Mouse (Mus musculus) adrenal gland, postnatal 4 days (tissue): ENCODE results near the gene Copz2. TPM values are rescaled to one million over a fixed set of nuclear protein-coding genes. Genes with fewer than 3 reads are reported as not detected.
A peak's percentile ranks its signal among the peaks of the same experiment; 100 is the strongest.

Experiments used
- DNase-seq, 2 experiments: peaks; one replicate each; pipeline ENCODE4 v3.0.0; 2021 to 2022; ENCODE audit warnings: low spot score in 2 of 2, mixed read lengths in 2 of 2
- total RNA-seq, 2 experiments: library from RNA; stranded (reverse); gene quantifications; 2 replicates each; pipeline ENCODE4 v1.2.3; 2021

Copz2 gene
- total RNA-seq, 2 experiments from 2014 or later, result 53.2 to 62.5 TPM

- DNase-seq, result no peak
Observed at GRCm38 (mm10) chr11:96862534-96862933, 12.9 kb downstream of the Copz2 start.

- DNase-seq, result no peak
Observed at GRCm38 (mm10) chr11:96863206-96863995, 13.7 kb downstream of the Copz2 start.

GRCm38 (mm10) chr11:96867149-96867548 is 17.5 kb downstream of the Copz2 start:
- peak in 1 of 2 experiments; percentile 17 for DNase-seq

DNA sequence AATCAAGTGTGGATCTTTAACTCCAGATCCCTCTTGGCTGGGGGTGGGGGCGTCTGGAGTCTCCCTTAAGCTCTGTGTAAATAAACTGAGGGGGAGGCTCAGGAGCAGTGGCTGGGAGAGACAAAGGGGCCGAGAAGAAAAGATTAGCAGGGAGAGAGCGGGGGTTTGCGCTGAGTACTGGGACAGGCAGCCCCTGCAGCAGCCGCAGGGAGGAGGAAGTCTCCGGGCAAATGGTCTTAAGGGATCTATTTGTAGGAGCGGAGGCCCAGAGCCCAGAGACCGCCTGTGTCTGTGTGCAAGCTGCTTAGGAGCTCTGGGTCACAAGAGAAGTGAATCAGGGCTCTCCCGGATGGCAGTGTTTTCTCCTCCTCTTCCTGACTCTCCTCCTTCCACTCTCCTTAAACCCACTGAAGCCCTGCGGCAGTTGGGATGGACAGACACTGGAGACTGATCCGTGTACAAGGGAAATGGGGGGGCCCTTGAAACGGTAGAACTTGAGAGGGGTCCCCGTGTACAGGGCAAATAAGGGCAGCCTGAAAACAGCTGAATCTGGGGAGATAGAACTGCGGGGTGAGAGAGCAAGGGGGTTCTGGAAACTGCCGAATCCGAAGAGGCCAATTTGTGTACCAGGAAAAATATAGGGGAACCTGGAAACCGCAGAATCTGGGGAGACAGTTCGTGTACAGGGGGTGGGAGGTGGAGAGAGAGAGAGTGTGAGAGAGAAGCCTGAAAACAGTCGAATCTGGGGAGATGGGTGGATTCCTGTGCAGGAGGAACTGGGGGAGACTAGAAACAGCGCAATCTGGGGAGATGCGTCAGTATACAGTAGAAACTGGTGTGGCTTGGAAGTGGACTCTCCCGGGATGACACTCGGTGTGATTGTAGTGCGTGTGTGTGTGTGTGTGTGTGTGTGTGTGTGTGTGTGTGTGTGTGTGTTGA is 23.0 kb downstream of the Copz2 start:
- DNase-seq, result no peak

DNA sequence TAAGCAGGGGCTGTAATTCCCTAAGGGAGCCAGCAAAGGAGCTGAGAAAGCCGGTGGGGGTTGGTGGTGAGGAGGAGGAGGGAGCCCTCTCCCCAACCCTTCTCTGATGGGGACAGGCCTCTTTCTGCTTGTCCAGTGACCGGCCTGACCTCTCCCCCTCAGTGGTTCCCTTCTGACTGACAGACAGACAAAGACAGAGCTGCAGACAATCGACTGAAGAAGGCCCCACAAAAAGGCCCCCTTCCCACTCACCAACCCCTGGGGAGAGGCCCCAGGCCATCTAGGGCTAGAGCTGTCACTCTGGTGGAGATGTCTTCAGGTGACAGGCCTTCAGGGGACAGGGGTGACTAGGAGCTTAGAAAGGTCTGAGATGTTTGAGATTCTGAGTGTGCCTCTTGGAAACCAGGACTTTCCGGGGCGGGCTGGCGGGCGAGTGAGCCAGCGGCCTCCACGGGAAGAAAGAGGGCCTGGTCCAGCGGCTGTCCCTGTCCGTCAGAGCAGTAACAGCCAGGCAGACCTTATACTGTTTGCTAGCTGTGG is 24.0 kb downstream of the Copz2 start:
- no peak for DNase-seq

- DNase-seq, result no peak
Observed at GRCm38 (mm10) chr11:96875270-96875669, 25.6 kb downstream of the Copz2 start.

DNA sequence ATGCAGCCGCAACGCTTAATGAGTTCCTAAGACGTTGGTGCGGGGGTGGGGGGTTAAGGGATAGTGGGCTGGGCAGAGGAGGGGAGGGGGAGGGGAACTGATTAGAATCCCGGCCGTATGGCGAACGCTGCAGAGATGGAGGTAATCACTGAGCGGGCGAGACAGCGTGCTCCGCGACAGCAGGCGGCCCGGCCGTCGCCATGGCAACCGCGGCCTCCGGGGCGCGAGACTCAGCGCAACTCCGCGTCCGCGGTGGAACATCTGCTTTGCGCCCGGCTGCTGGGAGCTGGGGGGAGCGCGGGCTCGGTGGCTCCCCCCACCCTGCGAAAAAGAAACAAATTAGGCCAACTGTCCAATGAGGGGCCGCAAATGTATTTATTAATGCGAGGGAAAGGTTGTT is 26.1 kb downstream of the Copz2 start:
- DNase-seq, result peak; percentile 40 to 45

DNA sequence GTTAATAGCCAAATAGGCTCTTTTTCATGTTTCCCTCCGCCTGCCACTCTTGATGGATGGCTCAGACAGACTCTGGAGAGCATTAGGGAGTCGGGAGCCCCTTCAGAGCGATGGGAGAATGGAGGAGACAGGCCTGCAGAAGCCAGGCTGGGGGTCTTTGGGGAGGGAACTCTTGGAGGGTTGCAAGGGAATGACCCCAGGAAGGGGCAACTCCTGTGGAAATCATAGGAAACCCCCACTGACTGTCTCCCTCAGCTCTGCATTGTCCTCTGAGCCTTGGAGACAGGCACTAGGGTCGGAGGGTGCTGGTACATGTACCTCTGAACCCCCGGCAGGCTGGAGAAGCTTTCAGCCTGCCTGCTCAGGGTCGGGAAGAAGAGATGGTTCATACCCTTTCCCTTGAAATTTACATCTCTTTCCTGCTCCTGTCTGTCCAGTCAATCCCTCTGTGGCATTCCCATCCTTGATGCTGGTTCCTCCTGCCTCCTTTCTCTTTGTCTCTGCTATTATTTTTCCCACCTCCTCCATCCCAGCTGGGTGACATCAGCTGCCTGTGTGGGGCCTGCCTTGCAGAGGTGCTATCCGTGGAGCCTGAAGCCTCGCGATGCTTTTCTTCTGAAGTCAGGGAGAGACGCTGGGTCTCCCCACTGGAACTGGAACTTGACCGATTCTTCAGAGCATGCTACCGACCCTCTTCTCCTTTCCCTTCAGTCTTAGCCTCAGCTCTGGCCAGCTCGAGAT is 26.8 kb downstream of the Copz2 start:
- no peak for DNase-seq

GRCm38 (mm10) chr11:96877071-96877470 is 27.4 kb downstream of the Copz2 start:
- DNase-seq, result no peak

DNA sequence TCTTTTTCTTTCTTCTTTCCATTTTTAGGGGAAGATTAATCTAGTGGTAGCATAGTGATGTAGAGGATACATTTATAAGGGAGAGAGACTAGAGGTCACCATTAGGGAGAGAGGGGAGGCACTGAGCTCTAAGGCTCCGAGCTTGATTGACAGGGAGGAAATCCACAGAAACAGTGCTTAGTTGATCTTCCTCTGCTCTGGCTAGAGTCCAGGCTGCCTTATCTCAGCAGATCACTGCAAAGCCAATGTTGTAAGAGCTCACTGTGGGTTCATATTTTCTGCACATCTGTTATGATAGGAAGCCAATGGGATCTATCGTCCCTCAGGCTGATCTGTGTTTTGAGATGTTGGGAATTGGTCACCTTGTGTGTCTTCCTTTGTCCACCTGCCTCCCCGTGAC is 29.0 kb downstream of the Copz2 start:
- DNase-seq, result no peak

- no peak for DNase-seq
Observed at GRCm38 (mm10) chr11:96879359-96879758, 29.7 kb downstream of the Copz2 start.

- DNase-seq, result no peak
Observed at GRCm38 (mm10) chr11:96880296-96880695, 30.6 kb downstream of the Copz2 start.

DNA sequence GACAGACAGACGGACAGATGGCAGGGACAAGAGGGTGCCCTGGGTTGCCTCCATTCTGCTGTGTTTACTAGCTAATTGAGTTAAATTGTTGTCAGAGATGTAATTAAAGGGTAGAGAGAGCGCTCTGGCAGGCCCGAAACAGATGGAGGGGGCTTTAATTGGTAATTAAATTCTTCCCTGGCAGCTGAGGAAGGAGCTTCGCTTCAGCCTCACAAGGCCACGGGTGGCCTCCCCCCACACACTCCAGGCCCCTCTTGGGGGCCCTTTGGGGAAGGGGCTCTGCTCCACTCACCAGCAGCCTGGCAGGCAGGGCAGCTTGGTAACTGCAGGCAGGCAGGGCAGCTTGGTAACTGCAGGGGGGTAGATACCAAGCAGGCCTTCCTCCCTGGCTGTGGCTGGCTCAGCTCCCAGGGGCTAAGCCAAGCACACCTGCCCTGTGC is 36.3 kb downstream of the Copz2 start:
- DNase-seq, result no peak

GRCm38 (mm10) chr11:96886942-96887546 is 37.4 kb downstream of the Copz2 start:
- DNase-seq, result no peak

DNA sequence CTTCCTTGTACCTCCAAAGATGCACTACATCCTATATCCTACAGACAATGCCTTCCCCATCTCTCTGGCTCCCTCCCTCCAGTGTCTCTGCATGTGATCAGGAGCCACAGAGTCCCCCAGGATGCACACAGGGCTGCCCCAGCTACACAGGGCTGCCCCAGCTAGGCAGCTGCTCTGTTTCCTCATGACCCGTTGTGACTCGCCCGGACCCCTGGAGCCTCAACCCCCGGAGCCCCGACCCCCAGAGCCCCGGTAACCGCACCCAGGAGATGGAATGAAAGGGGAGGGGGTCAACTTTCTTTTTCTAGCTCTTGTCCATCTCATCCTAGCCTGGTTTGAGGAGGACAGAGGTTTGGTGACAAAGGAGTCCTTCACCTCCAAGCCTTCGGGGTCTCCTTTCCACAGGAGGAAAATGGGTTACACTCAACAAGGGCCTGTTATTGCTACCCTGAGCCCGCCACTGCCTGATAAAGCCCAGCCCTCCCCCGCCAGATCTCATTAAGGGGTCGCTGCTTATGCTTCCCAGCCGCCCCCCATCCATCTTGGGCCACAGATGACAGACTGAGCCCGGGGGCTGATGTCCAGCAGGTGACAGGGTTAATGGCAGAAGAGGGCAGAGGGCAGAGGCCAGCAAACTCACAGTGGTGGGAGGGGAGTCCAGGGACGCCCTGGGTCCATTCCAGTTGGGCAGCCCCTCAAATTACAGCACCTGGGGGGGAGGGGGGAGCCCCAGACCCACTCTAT is 42.3 kb downstream of the Copz2 start:
- DNase-seq, result no peak

- no peak for DNase-seq
Observed at GRCm38 (mm10) chr11:96893203-96893842, 43.7 kb downstream of the Copz2 start.

DNA sequence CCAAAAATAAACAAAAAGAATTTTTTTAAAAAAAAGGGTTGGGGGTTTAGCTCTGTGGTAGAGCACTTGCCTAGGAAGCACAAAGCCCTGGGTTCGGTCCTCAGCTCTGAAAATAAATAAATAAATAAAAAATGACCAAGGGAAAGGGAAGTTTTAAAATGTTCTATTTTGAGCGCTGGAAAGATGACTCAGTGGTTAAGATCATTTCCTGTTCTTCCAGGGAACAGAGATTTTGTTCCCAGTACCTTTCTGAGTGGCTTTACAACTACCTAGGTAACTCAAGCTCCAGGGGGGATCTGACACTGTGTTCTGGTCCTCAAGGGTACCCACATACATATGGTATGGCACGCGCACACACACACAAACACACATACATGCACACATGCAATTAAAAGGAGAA is 46.2 kb downstream of the Copz2 start:
- DNase-seq, result no peak

DNA sequence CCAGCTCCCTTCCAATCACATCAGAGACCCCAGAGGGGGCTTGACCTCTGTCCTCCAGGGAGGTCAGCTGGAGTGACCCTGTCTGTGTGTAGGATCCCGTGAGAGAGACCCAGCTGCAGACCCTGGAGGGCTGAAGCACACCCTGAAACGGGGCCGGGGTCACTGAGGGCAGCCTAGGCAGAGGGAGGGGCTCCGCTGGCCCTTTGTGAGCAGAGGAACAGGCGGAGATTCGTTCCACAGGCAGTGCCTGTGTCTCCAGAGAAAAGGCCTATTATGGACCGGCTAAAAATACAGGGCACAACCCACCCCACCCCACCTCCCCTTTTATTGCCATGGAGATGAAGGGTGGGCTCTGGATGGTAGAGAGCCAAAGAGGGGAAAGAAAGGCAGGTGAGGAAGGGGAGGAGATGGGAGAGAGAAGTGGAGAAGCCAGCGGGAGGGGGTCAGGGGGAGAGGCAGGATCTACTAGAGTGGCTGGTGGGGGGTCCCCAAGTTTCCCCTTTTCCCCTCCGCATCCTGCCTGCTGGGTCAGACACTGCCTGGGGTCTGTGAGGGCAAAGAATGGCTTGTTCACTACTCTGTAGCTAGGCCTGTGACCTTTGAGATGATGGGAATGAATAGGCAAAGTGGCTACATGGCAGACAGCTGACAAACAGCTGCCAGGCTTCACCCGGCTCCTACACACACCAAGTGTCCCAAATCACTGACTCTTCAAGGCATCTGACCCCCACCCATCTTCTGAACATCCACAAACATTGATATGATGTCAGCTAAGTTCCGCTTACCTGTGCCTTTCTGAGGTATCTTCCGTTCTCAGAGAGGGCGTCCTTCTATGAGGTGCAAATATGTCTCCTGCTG is 50.0 kb downstream of the Copz2 start:
- DNase-seq, result no peak

DNA sequence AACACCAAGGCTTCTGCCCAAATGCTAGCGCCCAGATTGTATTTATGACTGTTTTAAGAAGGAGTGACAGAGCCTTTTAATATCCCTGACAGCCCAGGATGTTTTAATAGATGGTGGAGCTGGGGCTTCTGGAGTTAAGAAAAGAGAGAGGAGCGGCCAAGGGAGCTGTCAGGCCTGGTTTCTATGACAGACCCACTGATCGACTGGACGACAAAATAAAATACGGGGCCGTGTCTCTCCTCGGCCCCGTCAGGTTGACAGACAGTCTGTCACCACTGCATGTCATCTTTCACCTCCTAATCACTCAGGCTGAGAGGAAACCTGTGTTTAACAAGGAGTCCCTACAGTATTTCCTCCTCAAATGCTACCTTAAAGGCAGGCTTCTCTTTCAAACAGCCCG is 51.7 kb downstream of the Copz2 start:
- DNase-seq, result no peak
